Comparison of ENCODE assay signal across 9 mouse cellular contexts in the genomic region with DNA sequence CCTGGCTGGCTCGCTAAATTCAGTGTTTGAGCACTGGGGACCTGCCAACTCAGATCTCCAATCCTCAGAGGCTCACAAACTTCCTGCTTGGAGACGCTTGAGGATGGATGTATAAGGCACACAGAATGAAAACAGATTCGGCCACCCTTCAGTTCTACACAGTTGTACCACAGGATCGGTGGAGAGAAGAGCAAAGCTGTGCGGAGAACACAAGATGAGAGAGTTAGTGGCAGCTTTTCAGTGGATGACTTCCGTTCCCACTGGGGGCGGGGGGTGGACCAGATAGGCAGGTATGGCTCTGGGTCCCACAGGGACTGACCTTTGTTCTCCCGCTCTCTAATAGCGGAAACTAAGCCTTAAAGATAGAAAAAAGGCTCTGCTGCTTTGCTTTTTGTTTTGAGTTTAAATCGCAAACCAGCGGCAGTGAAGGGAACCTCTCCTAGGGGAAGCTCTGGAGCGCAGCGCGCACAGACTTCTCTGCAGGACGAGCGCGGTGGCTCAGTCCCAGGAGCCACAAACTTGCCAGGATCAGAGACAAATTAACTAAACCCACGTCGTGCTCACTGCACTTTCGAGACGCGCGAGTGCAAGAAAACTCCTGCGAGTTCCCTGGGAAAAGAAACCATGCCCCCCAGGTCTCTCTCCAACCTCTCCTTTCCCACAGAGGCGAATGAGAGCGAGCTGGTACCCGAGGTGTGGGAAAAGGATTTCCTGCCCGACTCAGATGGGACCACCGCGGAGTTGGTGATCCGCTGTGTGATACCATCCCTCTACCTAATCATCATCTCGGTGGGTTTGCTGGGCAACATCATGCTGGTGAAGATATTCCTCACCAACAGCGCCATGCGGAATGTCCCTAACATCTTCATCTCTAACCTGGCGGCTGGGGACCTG. TPM values are rescaled to one million over a fixed set of nuclear protein-coding genes. Genes with fewer than 3 reads are reported as not detected.
DNase-seq lines count a peak whose midpoint lies in the region; ATAC-seq lines count a peak whose summit lies in the region.
"Had no signal": no experiment of that assay in that cellular context is flagged by ENCODE, and none has a peak within 500 bp of the region (broad histone marks: within the 10 kb centered on the region; RNA-seq: fewer than 3 reads in every experiment).

No protein-coding gene starts in this region.

- peak overlapping the region; percentile 34; the same call in 1 of the 2 replicates for H3K9ac ChIP-seq in heart, embryonic 14.5 days (ENCODE audit: low read length)

- H3K4me3 ChIP-seq in heart, embryonic 14.5 days (ENCODE audit: control insufficient read depth in 1 of 2, insufficient read depth in 1 of 2, low read depth in 1 of 2, low read length in 2 of 2) = peak overlapping the region; percentile 44 to 45

- H3K36me3 ChIP-seq in heart, embryonic 14.5 days (ENCODE audit: control insufficient read depth, insufficient read depth, low read length) = no peaks in the 10 kb centered on the region

- H3K27ac ChIP-seq in heart, embryonic 14.5 days (replicated peaks in 1 of 2; ENCODE audit: control insufficient read depth in 1 of 2, insufficient read depth in 1 of 2, low read depth in 2 of 2, low read length in 2 of 2) = no peak overlapping the region

- H3K27me3 ChIP-seq in heart, embryonic 14.5 days (ENCODE audit: control insufficient read depth, insufficient read depth, low read length) = peaks cover 9% of the 10 kb centered on the region

- ATAC-seq in heart, embryonic 14.5 days (ENCODE audit: insufficient number of reproducible peaks, insufficient read depth, low FRiP score, low read depth) = no peak
- ATAC-seq in CD4-positive, CD25-positive, alpha-beta regulatory T cell, adult 4 months = no peak
- ATAC-seq in megakaryocyte-erythroid progenitor cell, adult 5-6 weeks (replicated peaks; ENCODE audit: low FRiP score, low TSS enrichment, poor library complexity, severe bottlenecking) = no peak

- H3K4me1 ChIP-seq in heart, embryonic 14.5 days (ENCODE audit: control insufficient read depth in 2 of 2, insufficient read depth in 2 of 2, low read length in 2 of 2) = peaks cover 0 to 7% of the 10 kb centered on the region in 2 experiments; a peak in 2 of 4 replicates

- H3K9me3 ChIP-seq in heart, embryonic 14.5 days (ENCODE audit: control insufficient read depth, low read length) = no peaks in the 10 kb centered on the region

- H3K4me2 ChIP-seq in heart, embryonic 14.5 days (ENCODE audit: low read length) = peak overlapping the region; percentile 88

- WGBS in heart, embryonic 14.5 days = 4% methylated on average over 35 of the region's 35 CpGs

- no peak for DNase-seq in heart, adult 8-10 months (ENCODE audit: low spot score)
- peak; percentile 51 for DNase-seq in ZHBTc4 (ENCODE audit: low read depth, low spot score)
- peak; percentile 5 for DNase-seq in heart, postnatal 4 days
- DNase-seq in mesoderm, embryonic 11.5 days (ENCODE audit: low read depth, low spot score) = peak; percentile 31
- peak; percentile 3 for DNase-seq in yolk sac, embryonic 10.5 days (ENCODE audit: low spot score)

RNA-seq across cellular contexts. Expression of gene Gje1, which starts 41.9 kb away (rescaled TPM):
- polyA plus RNA-seq in heart, embryonic 14.5 days (2014; fragmentation: Nextera tagmentation; extraction: Ambion mirVana) = not detected in 2 replicates
- not detected for total RNA-seq in heart, adult 8-10 months (2022)
- total RNA-seq in heart, postnatal 4 days (2021) = not detected
- not detected for polyA plus RNA-seq in CD4-positive, CD25-positive, alpha-beta regulatory T cell, adult 4 months (2017; shearing (Covaris generic))
- not detected in 2 replicates for total RNA-seq in megakaryocyte-erythroid progenitor cell, adult 5-6 weeks (2014; fragmentation: Nextera tagmentation)
- total RNA-seq in megakaryocyte-erythroid progenitor cell, adult 5-6 weeks (2017) = not detected in 2 replicates
- total RNA-seq: hematopoietic stem cell, adult 5-6 weeks had no signal

RNA-seq across cellular contexts. Expression of gene Nmbr, which starts 54.5 kb away (rescaled TPM):
- polyA plus RNA-seq in heart, embryonic 14.5 days (2014; fragmentation: Nextera tagmentation; extraction: Ambion mirVana) = 0.41 TPM in 1 of 2 replicates, not detected in the other
- total RNA-seq in heart, adult 8-10 months (2022) = under 1 TPM in 1 of 4 experiments, not detected in 3; 0.53 TPM
- total RNA-seq in heart, postnatal 4 days (2021) = under 1 TPM in 1 of 2 experiments, not detected in 1; 0.41 TPM
- not detected for polyA plus RNA-seq in CD4-positive, CD25-positive, alpha-beta regulatory T cell, adult 4 months (2017; shearing (Covaris generic))
- total RNA-seq in megakaryocyte-erythroid progenitor cell, adult 5-6 weeks (2014; fragmentation: Nextera tagmentation) = not detected in 2 replicates
- not detected in 2 replicates for total RNA-seq in megakaryocyte-erythroid progenitor cell, adult 5-6 weeks (2017)

RNA-seq across cellular contexts. Expression of gene Vta1, which starts 54.6 kb away (rescaled TPM):
- 85.8 and 96.7 TPM in 2 replicates for polyA plus RNA-seq in heart, embryonic 14.5 days (2014; fragmentation: Nextera tagmentation; extraction: Ambion mirVana)
- 10 to 100 TPM; 20.8 to 36.7 (median 29.6) TPM for total RNA-seq in heart, adult 8-10 months (2022)
- total RNA-seq in heart, postnatal 4 days (2021) = 10 to 100 TPM; 45.4 to 47.6 TPM
- polyA plus RNA-seq in CD4-positive, CD25-positive, alpha-beta regulatory T cell, adult 4 months (2017; shearing (Covaris generic)) = 100 to 1,000 TPM; 103 to 104 TPM
- total RNA-seq in megakaryocyte-erythroid progenitor cell, adult 5-6 weeks (2014; fragmentation: Nextera tagmentation) = 23.2 and 36.3 TPM in 2 replicates
- 60.1 and 92.5 TPM in 2 replicates for total RNA-seq in megakaryocyte-erythroid progenitor cell, adult 5-6 weeks (2017)
